Mouse (Mus musculus): ENCODE measurements around the gene Pfkl. TPM values are rescaled to one million over a fixed set of nuclear protein-coding genes. Genes with fewer than 3 reads are reported as not detected.
"Not testable (repeated sequence)": the region's sequence is repeated elsewhere in the genome, so short reads cannot be mapped to it uniquely, and the experiment has no call there.

Gene Pfkl
- total RNA-seq, 2 experiments from 2014 or later = 17.0 to 21.0 TPM

DNA sequence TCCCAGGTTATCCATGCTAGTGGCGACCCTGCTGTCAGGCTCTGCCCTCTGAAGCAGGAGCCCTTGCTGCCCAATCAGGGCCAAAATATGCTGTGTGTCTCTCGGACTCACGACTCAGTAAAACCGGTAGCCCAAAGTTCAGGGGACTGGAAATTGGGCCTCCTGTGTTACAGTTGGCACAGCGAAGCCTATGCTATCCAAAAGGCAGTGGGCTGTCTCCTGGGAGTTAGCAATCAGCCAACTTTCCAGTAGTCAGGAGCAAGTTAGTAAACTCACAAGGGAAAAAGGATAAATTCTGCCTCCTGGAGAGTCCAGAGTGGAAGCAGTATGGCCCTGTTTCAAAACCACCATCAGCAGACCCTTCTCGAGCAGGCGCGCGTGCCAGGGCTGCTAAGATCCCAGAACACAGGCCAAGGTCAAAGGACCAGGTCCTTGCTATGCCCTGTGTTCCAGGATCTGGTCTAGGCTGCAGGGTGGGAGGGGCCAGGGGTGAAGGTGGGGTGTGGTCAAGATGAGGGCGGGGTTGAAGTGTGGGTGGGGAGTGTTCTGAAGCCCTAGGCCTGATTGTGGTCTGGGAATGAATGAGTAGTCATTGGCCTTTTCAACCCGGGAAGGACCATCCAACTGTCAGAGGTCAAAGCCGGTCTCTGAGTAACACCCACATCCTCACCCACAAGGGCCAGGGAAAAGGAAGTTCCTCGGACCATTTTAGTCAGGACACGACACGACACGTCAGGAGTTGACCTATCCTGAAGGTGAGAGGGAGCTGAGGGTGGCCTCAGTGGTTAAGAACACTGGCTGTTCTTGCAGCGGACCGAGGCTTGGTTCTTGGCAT lies 3.0 kb upstream of the Pfkl start:
- no peak for DNase-seq (ENCODE audit: low spot score in 2 of 2)

DNA sequence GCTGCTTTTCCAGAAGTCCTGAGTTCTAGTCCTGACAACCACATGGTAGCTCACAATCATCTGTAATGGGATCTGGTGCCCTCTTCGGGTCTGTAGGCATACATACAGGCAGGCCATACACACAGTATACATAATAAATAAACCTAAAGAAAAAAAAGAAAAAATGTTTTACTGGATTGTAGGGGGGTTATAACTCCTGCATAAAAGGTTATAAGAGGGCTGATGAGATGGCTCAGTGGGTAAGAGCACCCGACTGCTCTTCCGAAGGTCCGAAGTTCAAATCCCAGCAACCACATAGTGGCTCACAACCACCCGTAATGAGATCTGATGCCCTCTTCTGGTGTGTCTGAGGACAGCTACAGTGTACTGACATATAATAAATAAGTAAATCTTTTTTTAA lies 1.2 kb upstream of the Pfkl start:
- DNase-seq (ENCODE audit: low spot score in 2 of 2) = not testable (repeated sequence)

DNA sequence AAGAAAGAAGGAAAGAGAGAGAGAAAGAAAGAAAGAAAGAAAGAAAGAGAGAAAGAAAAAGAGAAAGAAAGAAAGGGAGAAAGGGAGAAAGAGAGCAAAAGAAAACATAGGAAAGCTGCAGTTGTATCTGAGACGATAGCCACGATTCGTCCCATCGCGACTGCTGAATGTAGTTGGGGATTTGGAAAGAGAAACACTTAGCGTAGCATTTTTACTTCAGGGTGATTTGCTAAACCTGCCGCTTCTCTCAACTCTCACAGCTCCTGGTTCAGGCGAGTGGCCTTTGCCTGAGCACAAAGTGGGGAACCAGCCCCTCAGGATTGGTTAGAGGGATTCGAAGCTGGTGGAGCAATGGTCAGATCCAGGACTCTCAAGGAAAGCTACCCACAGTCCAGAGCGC lies 452 bp upstream of the Pfkl start:
- DNase-seq (ENCODE audit: low spot score in 2 of 2) = no peak

DNA sequence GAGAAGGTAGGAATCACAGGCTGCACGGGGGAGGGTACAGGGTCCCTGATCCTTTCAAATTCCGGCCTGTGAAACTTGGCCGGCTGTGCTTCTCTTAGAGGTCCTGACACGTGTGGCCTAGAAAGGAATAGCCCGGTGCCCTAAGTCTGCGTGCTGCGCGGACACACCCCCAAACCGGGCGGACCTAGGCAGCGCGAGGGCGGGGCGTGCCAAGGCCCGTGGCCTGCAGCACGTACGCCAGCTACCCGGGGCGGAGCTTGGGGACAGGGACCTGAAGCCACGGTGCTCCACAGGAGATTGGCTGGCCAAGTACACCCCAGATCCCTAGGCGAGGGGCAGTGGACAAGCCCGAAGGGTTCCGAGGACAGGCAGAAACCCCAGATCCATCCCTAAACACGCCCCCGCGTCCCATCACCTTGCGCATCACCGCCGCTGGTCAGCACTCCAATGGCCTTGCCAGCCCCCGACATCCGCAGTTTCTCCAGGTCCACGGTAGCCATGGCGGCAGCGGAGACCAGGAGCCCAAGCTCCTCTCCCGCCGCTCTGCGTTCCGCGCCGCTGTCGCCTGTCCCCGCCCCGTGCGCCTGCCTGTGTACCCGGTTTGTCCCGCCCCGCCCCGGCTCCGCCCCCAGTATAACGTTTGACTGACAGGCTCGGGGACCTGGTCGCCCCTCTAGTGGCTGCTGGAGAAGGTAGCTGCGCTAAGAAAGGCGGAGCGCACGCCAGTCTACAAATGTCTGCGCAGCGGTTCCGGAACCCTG lies 519 bp downstream of the Pfkl start:
- peak; percentile 85 to 96 for DNase-seq (ENCODE audit: low spot score in 2 of 2)

DNA sequence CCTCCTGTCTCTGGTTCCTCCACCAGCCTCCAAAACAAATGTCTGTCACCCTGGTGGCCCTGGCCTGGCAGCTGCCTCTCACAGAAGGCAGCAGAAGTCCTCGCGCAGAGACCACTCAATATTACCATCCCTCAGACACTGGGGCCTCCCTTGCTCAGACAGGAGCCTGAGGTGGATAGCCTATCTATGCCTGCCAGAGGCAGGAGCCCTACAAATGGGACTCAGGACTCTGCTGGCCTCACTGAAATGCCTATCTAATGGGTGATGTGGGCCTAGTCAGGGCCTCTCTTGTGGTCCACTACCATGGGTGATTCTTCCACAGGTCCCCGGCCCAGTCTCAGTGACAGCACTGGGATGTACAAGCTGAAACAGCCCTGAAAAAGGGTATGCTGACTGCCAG lies 1.7 kb downstream of the Pfkl start:
- DNase-seq (ENCODE audit: low spot score in 2 of 2) = no peak

DNA sequence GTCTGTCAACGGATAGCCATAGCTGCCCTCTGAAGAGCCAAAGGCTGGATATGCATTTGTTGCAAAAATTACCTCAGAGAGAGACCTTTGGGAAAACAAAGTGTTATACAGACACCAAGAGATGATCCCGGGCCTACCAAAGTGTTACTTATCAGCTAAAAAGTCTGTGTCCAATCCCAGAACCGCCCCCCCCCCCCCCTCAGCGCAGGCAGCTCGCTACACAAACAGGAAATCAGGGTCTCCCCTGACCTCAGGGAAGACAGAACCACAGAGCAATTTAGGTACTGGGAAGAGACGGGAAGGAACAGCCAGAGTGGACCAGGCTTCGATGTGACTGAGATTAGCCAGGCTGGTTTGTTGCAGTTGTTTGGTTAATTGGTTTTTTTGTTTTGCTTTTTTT lies 2.7 kb downstream of the Pfkl start:
- DNase-seq (ENCODE audit: low spot score in 2 of 2) = no peak

DNA sequence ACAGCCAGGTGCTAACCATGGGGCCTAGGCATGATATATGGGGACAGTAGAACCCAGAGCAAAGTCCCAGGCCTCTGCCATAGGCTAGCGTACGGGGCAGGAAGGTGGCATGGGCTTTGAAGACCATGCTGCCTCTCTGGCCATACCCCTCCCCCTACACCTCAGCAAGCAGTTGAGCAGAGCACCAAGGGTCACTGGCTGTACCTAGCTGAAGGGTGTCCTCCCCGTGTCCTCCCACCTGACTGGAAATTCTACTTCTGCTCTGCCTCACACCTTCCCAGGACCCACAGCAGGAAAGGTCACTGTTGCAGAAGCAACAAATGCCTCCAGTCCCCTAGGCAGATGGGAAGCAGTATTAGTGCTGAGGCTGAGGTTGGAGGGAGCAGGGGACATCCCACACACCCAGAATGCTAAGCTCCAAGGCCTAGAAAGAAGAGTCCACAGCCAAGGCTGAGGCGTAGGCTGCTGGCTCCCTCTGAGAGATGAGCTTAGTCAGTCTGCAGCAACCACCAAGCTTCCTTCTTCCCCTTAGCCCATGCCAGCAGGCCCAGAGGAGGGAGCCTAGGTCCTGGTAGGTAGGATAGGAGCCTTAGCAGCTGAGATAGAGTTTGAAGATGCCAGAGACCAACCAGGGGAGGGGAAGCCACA lies 4.0 kb downstream of the Pfkl start:
- DNase-seq (ENCODE audit: low spot score in 2 of 2) = no peak

DNA sequence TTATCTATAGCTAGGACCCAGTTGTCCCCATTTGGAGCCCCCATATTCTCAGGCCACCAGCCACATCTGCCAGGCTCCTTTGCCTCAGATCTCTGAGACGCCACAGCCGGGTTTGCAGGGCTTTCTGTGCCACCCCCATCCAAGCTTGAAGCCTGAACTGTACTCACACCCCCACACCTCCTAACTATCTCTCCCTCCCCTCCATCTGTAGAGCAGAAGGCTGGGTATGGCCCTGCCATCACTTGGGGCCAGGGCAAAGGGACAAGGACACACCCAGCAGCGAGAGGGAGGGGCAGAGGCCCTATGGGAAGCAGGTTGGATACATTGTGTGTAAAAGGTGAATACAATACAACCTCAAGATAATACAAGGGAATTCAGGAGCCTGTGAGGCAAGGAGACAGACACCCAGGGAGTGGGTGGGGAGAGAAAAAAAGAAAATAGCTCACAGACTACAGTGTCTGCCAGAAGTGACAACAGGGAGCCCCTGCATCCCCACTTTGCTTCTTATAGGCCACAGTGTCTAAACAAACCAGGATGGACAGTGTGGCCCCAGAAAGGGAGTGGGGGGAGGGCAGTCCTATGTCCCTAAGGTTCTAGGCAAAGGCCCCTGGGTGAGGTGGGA lies 5.3 kb downstream of the Pfkl start:
- DNase-seq (ENCODE audit: low spot score in 2 of 2) = no peak

DNA sequence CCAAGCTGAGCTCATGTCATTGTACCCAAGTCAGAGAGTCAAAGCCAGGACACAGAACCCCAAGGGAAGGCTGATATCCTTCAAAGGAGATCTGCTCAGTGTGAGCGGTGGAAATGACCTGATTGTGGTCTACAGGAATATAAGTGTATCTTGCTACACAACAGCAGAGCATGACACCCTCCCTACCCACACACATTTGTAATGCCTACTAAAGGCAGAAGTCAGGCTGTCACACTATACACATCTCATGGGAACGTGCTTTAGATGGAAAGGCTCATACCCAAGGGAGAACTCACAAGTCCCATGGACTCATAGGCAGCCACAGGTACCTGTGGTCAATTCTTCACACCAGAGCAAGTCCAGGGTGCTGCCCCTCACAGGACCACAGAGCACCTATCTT lies 7.6 kb downstream of the Pfkl start:
- no peak for DNase-seq (ENCODE audit: low spot score in 2 of 2)

DNA sequence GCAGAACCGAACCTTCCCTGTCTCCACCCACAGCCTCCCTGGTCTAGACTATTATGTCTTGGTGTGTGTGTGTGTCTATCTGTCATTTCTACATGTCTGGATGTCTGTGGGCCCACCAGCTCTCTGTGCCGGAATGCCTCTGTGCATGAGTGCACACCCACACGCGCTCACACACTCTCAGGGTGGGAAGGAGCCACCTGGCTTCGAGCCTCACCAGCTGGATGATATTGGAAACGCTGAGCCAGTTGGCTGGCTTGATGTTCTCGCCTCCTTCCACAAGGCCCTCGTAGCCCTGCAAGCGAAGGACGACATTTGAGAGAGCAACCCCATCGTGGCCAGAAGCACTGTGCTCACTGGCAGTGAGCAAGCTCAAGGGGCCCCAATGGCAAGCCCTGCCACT lies 8.1 kb downstream of the Pfkl start:
- peak in 1 of 2 experiments; percentile 38 for DNase-seq (ENCODE audit: low spot score in 2 of 2)

DNA sequence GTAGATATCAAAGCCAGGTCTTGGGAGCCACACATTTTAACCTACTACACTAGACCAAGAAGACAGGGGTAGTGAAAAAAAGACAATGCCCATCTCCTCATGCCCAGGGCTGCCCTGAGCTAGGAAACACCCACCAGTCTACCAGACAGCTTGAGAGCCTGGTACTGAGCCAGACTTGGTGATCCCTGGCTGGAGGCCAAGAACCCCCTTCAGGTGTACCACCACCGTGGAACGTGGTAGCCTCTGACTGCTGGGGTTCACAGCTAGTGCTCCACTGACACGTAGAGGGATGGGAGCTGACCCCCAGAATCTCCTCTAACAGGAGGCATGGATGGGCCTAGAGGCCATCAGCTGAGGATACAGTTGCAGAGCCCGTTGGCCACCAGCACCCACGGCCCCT lies 9.7 kb downstream of the Pfkl start:
- DNase-seq (ENCODE audit: low spot score in 2 of 2) = no peak

DNA sequence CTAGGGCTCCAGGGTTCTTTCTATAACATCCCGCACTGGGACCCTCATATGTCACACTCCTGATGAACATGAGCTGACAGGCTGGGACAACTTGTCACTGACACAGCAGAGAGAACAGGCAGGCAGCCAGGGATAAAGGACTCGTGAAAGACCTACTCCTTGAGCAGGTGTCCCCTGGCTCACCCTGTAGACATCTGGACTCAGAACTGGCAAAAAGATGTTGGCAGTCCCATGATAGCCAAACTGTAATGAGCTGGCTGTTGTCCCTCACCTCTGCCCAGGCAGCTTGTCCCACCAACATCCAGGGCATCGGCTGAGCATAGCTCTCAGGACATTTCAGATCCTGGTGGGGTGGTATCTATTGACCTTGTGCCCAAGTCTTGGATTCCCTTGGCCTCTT lies 14.2 kb downstream of the Pfkl start:
- DNase-seq (ENCODE audit: low spot score in 2 of 2) = no peak

DNA sequence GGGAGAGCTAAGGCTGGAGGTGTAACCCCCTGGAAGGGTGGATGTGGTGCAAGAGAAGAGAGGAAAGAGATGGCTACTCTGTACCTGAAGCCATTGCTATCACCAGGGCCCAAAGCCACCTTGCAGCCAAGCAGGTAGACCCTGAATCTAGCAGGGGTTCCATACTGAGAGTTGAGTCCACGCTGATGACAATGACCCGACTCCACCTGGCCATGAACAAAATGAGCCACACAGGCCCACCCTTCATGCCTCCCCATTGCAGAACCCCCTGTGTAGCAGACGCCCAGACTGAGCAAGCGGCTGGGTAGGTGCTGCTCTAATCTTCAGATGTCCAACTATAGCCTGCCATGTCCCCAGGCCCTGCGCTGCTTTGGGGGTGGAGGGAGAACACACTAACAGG lies 24.1 kb downstream of the Pfkl start:
- DNase-seq (ENCODE audit: low spot score in 2 of 2) = no peak

DNA sequence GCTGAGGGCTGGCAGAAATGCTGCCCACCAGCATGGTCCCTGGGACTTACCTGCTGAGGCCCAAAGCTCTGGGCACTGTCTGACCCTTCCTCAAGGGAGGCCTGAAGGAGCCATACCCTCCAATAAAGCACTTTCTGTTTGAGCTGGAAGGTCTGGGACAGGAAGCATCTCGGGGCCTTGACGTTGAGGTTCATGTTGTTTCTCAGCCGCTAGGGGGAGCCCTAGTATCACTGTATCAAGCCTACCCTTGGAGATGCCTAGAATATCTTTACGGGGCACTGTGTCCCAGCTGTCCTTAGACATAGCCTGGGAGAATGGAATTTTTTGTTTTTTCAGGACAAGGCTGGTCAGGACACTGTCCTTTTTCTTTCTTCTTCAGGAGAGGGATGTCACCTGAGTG lies 25.2 kb downstream of the Pfkl start:
- DNase-seq (ENCODE audit: low spot score in 2 of 2) = peak; percentile 48 to 72

DNA sequence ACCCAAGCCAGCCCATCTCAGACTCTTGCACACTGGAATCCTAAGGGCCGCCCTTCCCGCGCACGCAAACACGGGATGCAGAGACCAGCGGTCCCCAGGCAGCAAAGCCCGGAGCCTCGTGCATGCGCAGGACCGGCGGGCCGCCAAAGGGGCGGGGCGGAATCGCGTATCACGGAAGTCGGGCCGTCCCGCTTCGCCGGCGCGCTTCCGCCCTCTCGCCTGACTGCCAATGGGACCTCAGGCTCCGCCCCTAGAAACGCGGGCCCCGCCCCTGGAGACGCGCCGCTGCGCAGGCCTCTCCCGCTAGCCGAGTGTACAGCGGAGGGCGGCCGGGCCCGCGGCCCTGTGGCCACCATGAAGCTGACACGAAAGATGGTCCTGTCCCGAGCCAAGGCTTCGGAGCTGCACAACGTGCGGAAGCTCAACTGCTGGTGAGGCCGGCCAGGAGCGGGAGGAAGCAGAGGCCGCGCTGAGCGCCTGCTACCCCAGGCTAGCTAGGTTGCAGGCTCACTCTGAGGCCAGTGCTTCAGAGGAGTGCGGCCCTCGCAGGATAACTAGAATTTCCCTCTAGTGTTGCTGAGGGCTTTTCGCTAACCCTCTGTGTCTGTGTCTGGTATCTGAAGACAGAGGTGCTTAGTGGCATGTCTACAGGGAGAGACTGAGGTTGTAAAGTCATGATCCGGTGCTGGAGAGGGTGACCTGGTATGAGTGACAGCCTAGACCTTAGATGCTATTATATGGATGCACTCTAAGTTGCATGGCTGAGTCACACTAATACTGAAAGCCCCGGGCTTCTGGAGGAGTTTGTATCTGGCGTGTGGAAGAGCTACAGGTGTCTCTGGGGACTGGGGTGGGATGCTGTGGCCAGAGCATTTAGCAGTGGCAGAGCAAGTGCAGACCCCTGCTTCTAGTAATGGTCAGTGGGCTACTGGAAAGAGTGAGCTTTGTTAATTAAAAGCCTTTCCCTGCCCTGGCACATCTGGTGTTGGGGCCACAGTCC lies 31.2 kb downstream of the Pfkl start, which contains the start of gene 1810043G02Rik:
Gene 1810043G02Rik, plus strand, starts transcription at position 174 of the 1,000 bp plus-strand sequence.
- DNase-seq (ENCODE audit: low spot score in 2 of 2) = peak; percentile 99 to 100

DNA sequence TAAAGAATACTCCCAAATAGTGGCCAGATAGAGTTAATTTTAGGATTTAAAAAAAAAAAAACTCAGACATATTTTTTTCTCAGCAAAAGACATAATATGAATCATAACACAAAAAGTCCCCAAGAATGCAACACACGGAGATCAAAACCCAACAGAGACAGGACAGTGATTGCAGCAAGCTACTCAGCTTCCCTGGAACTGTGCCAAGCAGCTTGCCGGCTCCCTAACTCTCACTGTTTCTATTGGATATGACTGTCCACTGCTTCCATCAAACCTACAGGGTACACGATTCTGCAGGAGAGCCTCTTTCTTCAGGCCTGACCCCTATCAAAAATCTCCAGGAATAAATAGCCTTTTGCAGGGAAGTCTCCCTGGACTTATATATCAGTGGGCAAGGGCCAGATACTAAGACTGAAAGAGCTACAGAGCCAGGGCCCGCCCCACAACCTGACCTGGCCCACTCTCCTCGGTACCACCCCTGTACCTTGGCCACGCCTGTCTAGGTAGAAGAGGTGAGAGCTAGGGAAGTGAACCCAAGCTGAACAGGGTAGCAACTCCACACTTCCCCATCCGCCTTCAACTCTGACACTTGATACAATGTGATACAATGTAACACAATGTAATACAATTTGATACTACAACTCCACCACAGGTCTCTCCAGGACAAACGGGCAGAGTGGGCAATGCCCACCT lies 33.3 kb downstream of the Pfkl start:
- no peak for DNase-seq (ENCODE audit: low spot score in 2 of 2)

DNA sequence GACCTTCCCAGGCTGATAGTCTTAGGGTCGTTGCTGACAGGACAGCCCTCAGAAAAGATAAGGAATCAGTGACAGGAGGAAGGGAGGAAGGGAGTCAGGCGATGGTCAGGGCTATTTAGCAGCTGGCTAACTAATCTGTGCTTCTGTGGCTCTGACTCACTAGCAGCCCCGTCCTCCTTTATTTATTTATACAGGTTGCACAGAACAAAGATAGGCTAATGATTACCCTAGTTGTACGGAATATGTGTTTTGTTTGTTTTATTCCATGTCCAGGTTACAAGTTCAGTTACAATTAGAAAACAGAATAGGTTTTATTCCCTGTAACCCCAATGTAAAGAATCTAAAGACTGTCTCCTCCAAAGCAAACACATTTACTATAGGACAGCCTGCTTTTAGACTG lies 34.2 kb downstream of the Pfkl start:
- DNase-seq (ENCODE audit: low spot score in 2 of 2) = no peak

DNA sequence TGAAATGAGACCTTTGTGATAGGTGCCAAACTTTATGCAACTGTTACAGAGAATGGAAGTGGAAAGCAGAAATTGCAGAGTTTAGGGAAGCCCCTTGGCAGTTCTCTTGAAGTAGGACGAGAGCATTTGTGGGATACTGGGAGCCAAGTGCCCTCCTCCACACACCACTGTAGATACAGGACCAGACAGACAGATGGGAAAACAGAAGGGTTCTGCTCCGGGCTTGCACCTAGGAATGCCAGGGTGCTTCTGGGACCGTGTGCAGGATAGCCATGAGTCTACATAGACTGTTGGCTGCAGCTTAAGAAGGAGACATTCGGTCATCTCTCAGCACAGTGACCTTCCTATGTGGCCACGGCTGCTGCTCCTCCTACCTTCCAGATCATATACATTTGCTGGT lies 35.1 kb downstream of the Pfkl start:
- DNase-seq (ENCODE audit: low spot score in 2 of 2) = no peak

DNA sequence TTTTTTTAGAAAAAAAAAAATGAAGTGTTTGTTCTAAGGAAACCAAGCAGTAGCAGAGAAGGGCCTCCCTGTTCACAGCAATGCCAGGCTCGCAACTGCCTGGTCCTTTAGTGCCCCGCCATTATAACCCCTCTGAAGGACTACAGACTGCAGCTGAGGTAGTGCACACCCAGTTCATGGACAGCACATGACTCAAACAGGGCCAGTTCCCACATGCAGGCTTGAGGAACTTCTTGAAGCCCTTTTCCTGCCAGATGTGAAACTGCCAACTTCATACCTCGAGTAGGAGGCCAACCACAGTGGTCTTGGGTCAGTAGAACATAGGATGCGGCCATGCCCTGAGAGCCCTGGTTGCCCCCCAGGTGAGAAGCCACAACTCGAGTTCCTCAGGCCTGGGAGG lies 35.6 kb downstream of the Pfkl start:
- no peak for DNase-seq (ENCODE audit: low spot score in 2 of 2)

Data from gastrocnemius, postnatal 4 days (tissue).